Mouse (Mus musculus) limb, embryonic 14.5 days (tissue): ENCODE data around the gene Hoxa13. TPM values are rescaled to one million over a fixed set of nuclear protein-coding genes. Genes with fewer than 3 reads are reported as not detected.

Experiments used
- ATAC-seq: fragments of 200-750 bp; cut with Nextera tagmentation; 2 replicates; pipeline ENCODE4 v1.8.0; 2017; ENCODE audit warnings: low read depth, moderate number of reproducible peaks, moderate TSS enrichment; ENCODE audit not compliant: low FRiP score
- DNase-seq: peaks from one replicate; pipeline ENCODE4 v3.0.0-alpha.2; 2015; ENCODE audit warnings: low spot score
- H3K27ac ChIP-seq: fragments of 300-500 bp; sonication (generic); replicated peaks from 2 replicates; pipeline ENCODE4 v1.5.1; 2014; ENCODE audit warnings: low read depth, mild to moderate bottlenecking, low read length, moderate library complexity, mixed read lengths
- H3K27me3 ChIP-seq: fragments of 300-500 bp; sonication (generic); 2 replicates; pipeline ENCODE4 v1.6.1; 2014; ENCODE audit warnings: low read length, mixed read lengths; ENCODE audit not compliant: control insufficient read depth, insufficient read depth
- H3K36me3 ChIP-seq: fragments of 300-500 bp; sonication (generic); 2 replicates; pipeline ENCODE4 v1.6.1; 2014; ENCODE audit warnings: mild to moderate bottlenecking, low read length, moderate library complexity, mixed read lengths; ENCODE audit not compliant: control insufficient read depth, insufficient read depth
- H3K4me1 ChIP-seq: fragments of 300-500 bp; sonication (generic); 2 replicates; pipeline ENCODE4 v1.6.1; 2014; ENCODE audit warnings: antibody characterized with exemption, low read length, mixed read lengths; ENCODE audit not compliant: control insufficient read depth, insufficient read depth
- H3K4me2 ChIP-seq: fragments of 300-500 bp; sonication (generic); replicated peaks from 2 replicates; pipeline ENCODE4 v1.6.1; 2014; ENCODE audit warnings: low read depth, mild to moderate bottlenecking, low read length, moderate library complexity; ENCODE audit not compliant: severe bottlenecking
- H3K4me3 ChIP-seq: fragments of 300-500 bp; sonication (generic); replicated peaks from 2 replicates; pipeline ENCODE4 v1.5.1; 2014; ENCODE audit warnings: low read length
- H3K9ac ChIP-seq: fragments of 300-500 bp; sonication (generic); 2 replicates; pipeline ENCODE4 v1.6.1; 2014; ENCODE audit warnings: mild to moderate bottlenecking, low read depth, low read length, moderate library complexity; ENCODE audit not compliant: severe bottlenecking
- H3K9me3 ChIP-seq: fragments of 300-500 bp; sonication (generic); 2 replicates; pipeline ENCODE4 v1.6.1; 2016; ENCODE audit warnings: low read length; ENCODE audit not compliant: control insufficient read depth
- POLR2A ChIP-seq: fragments of 200-500 bp; IDR thresholded peaks from 2 replicates; pipeline ENCODE4 v1.8.0; 2012; ENCODE audit warnings: inconsistent platforms, mild to moderate bottlenecking, moderate library complexity, borderline replicate concordance; ENCODE audit not compliant: insufficient read depth, insufficient read length; ENCODE audit errors: extremely low read depth
- WGBS: fragments of 180-500 bp; shearing (Covaris S2); extraction: QIAGEN DNeasy Blood & Tissue Kit; methylation state at CpG from one replicate; pipeline ENCODE4 v1.1.7; 2014; 5-methylcytosine and 5-hydroxymethylcytosine counted together
- polyA plus RNA-seq, 2 experiments: library from polyadenylated mRNA; depleted of rRNA in 1 of 2; stranded (reverse) in 1 of 2; unstranded in 1 of 2; fragments of >200 nt; fragmentation: Nextera tagmentation in 1 of 2; extraction: Ambion mirVana in 1 of 2; gene quantifications; 2 replicates each; pipeline versions ENCODE4 v1.2.1 to v1.2.3; 2012 to 2014

The Hoxa13 gene
- polyA plus RNA-seq, 2 experiments: 16.0 to 26.0 TPM

DNA sequence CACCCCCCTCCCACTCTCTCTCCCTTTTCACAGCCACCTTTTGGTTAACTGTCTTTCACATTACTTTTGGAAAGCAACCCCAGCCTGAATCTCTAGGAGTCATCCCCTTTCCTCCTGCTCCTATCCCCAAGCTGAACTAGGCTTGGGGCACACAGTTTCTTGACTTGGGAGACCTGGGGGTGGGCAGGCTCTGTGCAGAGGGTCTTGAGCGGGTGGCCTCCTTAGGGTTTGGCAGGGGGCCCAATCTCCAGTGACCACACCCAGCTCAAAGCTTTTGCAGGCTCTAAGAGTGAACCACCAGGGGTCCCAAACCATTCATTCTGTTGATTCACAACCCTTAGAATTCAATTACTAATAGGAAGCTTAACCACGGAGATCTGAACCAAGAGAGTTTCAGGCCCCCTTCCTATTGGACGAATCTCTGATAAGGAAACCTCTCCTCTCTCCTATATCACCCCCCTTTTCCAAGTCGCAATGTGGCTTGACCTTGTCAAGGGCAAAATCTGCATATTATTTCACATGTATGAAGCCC, 17.8 kb downstream of the Hoxa13 start:
- no peak for TF ChIP-seq POLR2A
- peaks cover 23% of the 10 kb centered on the region for H3K4me1 ChIP-seq
- no peaks in the 10 kb centered on the region for H3K9me3 ChIP-seq
- 14% methylated on average over 4 of the region's 4 CpGs for WGBS
- ATAC-seq (no peak), DNase-seq (no peak)
- peak overlapping the region; percentile 98 for H3K9ac ChIP-seq
- no peaks in the 10 kb centered on the region for H3K27me3 ChIP-seq
- peak overlapping the region; percentile 98 for H3K27ac ChIP-seq
- peak overlapping the region; percentile 96 for H3K4me2 ChIP-seq
- no peaks in the 10 kb centered on the region for H3K36me3 ChIP-seq
- H3K4me3 ChIP-seq: peak overlapping the region; percentile 90

- H3K27me3 ChIP-seq: no peaks in the 10 kb centered on the region
- peak overlapping the region; percentile 90 for H3K4me3 ChIP-seq
- 8% methylated on average over 9 of the region's 9 CpGs for WGBS
- peak overlapping the region; percentile 96 for H3K4me2 ChIP-seq
- H3K9me3 ChIP-seq: no peaks in the 10 kb centered on the region
- H3K4me1 ChIP-seq: peaks cover 32% of the 10 kb centered on the region
- H3K36me3 ChIP-seq: 0 out of 2 replicates have a peak, but pooled peaks cover 3% of the 10 kb centered on the region
- ATAC-seq (no peak), DNase-seq (no peak)
- H3K27ac ChIP-seq: peak overlapping the region; percentile 99
- H3K9ac ChIP-seq: peak overlapping the region; percentile 100
- TF ChIP-seq POLR2A: no peak
These were observed 19.6 kb downstream of the Hoxa13 start for GRCm38 (mm10) chr6:52241001-52241621.

GRCm38 (mm10) chr6:52240389-52241000, 20.2 kb downstream of the Hoxa13 start, which contains the start of gene Hoxa10:
Gene Hoxa10 (minus strand): TSS chr6:52240854.
- H3K4me2 ChIP-seq: peak within 1 kb of the TSS; percentile 96
- 0 out of 2 replicates have a peak, but pooled peaks cover 6% of the 10 kb centered on the region for H3K36me3 ChIP-seq
- ATAC-seq (peak; percentile 55), DNase-seq (peak; percentile 95)
- H3K9me3 ChIP-seq: no peaks in the 10 kb centered on the region
- TF ChIP-seq POLR2A: peak; percentile 43; the same call in 1 of the 2 replicates
- H3K27ac ChIP-seq: peak within 1 kb of the TSS; percentile 99
- peak within 1 kb of the TSS; percentile 100 for H3K9ac ChIP-seq
- no peaks in the 10 kb centered on the region for H3K27me3 ChIP-seq
- 2% methylated on average over 35 of the region's 35 CpGs for WGBS
- H3K4me3 ChIP-seq: peak within 1 kb of the TSS; percentile 90
- peaks cover 38% of the 10 kb centered on the region for H3K4me1 ChIP-seq

- ATAC-seq: no peak
- Histone ChIP-seq H3K4me2 (peak overlapping the region; percentile 96), H3K4me1 (peaks cover 40% of the 10 kb centered on the region), H3K4me3 (peak overlapping the region; percentile 90), H3K9ac (peak overlapping the region; percentile 100), H3K36me3 (0 out of 2 replicates have a peak, but pooled peaks cover 6% of the 10 kb centered on the region), H3K27ac (peak overlapping the region; percentile 99), H3K27me3 (no peaks in the 10 kb centered on the region), H3K9me3 (no peaks in the 10 kb centered on the region)
- under 1% methylated on average over 30 of the region's 30 CpGs for WGBS
- DNase-seq: no peak
- no peak for TF ChIP-seq POLR2A
These were observed 20.9 kb downstream of the Hoxa13 start for GRCm38 (mm10) chr6:52239625-52240388.

DNA sequence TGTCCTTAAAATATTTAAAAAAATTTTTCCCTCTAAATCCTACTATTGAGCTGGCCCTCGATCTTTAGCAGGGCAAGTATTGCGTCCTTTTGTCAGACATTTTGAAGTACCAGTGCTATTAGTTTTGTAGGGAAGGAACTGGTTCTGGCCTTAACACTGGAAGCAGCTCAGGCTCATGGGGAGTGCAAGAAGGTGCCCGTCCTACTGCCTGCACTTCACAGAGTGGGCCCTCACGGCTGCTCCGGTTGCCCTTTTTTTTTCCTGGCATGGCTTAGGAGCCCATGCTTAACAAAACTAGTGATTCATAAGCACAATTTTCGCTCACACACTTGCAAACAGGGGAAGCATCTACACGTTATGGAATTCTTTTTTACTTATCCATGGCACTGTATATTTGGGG, 21.7 kb downstream of the Hoxa13 start:
- Histone ChIP-seq H3K9ac (peak overlapping the region; percentile 100), H3K36me3 (peaks cover 9% of the 10 kb centered on the region), H3K27me3 (no peaks in the 10 kb centered on the region), H3K4me3 (peak overlapping the region; percentile 90), H3K4me1 (peaks cover 39% of the 10 kb centered on the region), H3K9me3 (no peaks in the 10 kb centered on the region), H3K27ac (peak overlapping the region; percentile 99), H3K4me2 (peak overlapping the region; percentile 96)
- ATAC-seq (no peak), DNase-seq (no peak)
- TF ChIP-seq POLR2A: no peak
- 4% methylated on average over 7 of the region's 7 CpGs for WGBS
